Mouse (Mus musculus): ENCODE results near the gene Etv4. TPM values are rescaled to one million over a fixed set of nuclear protein-coding genes. Genes with fewer than 3 reads are reported as not detected.

Gene Etv4
- polyA plus RNA-seq, 1 experiment from 2014 or later: 9.5 TPM

- no peak overlapping the region for H3K4me3 ChIP-seq
- no peak overlapping the region for H3K27ac ChIP-seq (replicated peaks)
- no peak overlapping the region for H3K4me2 ChIP-seq
- peak overlapping the region; percentile 37 for H3K9ac ChIP-seq
- H3K27me3 ChIP-seq (replicated peaks): peaks cover 30% of the 10 kb centered on the region
- H3K36me3 ChIP-seq: no peaks in the 10 kb centered on the region
- 4% methylated on average over 7 of the region's 7 CpGs for WGBS
- H3K9me3 ChIP-seq: no peaks in the 10 kb centered on the region
- no peak for ATAC-seq (ENCODE audit: extremely low read depth, insufficient number of reproducible peaks, low FRiP score, low TSS enrichment)
- peaks cover 25% of the 10 kb centered on the region for H3K4me1 ChIP-seq
Observed at GRCm38 (mm10) chr11:101813259-101813658, 28.1 kb upstream of the Etv4 start.

- 45% methylated on average over 15 of the region's 15 CpGs for WGBS
Observed at GRCm38 (mm10) chr11:101809060-101809828, 24.1 kb upstream of the Etv4 start.

GRCm38 (mm10) chr11:101807266-101807665, 22.1 kb upstream of the Etv4 start:
- WGBS: 75% methylated on average over 10 of the region's 10 CpGs

More at GRCm38 (mm10) chr11:101809060-101809828, 24.1 kb upstream of the Etv4 start:
- Histone ChIP-seq H3K27ac (replicated peaks) (no peak overlapping the region), H3K4me1 (peaks cover 9% of the 10 kb centered on the region), H3K9ac (no peak overlapping the region), H3K27me3 (replicated peaks) (peaks cover 47% of the 10 kb centered on the region), H3K4me3 (no peak overlapping the region), H3K36me3 (no peaks in the 10 kb centered on the region), H3K4me2 (no peak overlapping the region), H3K9me3 (no peaks in the 10 kb centered on the region)
- no peak for ATAC-seq (ENCODE audit: extremely low read depth, insufficient number of reproducible peaks, low FRiP score, low TSS enrichment)

GRCm38 (mm10) chr11:101806741-101807140, 21.6 kb upstream of the Etv4 start:
- Histone ChIP-seq H3K27me3 (replicated peaks) (peaks cover 42% of the 10 kb centered on the region), H3K9ac (no peak overlapping the region), H3K36me3 (no peaks in the 10 kb centered on the region), H3K4me3 (no peak overlapping the region), H3K9me3 (no peaks in the 10 kb centered on the region), H3K4me1 (peaks cover 4% of the 10 kb centered on the region), H3K4me2 (peak overlapping the region; percentile 7; the same call in 1 of the 2 replicates), H3K27ac (replicated peaks) (no peak overlapping the region)
- 56% methylated on average over 12 of the region's 12 CpGs for WGBS
- no peak for ATAC-seq (ENCODE audit: extremely low read depth, insufficient number of reproducible peaks, low FRiP score, low TSS enrichment)

More at GRCm38 (mm10) chr11:101807266-101807665, 22.1 kb upstream of the Etv4 start:
- Histone ChIP-seq H3K4me2 (no peak overlapping the region), H3K27me3 (replicated peaks) (peaks cover 42% of the 10 kb centered on the region), H3K27ac (replicated peaks) (no peak overlapping the region), H3K4me3 (no peak overlapping the region), H3K4me1 (no peaks in the 10 kb centered on the region), H3K36me3 (no peaks in the 10 kb centered on the region), H3K9me3 (no peaks in the 10 kb centered on the region), H3K9ac (no peak overlapping the region)
- no peak for ATAC-seq (ENCODE audit: extremely low read depth, insufficient number of reproducible peaks, low FRiP score, low TSS enrichment)

GRCm38 (mm10) chr11:101805113-101805704, 20.0 kb upstream of the Etv4 start:
- no peak overlapping the region for H3K4me2 ChIP-seq
- 77% methylated on average over 8 of the region's 8 CpGs for WGBS
- H3K9me3 ChIP-seq: no peaks in the 10 kb centered on the region
- H3K36me3 ChIP-seq: no peaks in the 10 kb centered on the region
- H3K4me1 ChIP-seq: peaks cover 15% of the 10 kb centered on the region
- H3K27me3 ChIP-seq (replicated peaks): peaks cover 34% of the 10 kb centered on the region
- H3K4me3 ChIP-seq: no peak overlapping the region
- ATAC-seq (ENCODE audit: extremely low read depth, insufficient number of reproducible peaks, low FRiP score, low TSS enrichment): no peak
- H3K9ac ChIP-seq: no peak overlapping the region
- H3K27ac ChIP-seq (replicated peaks): no peak overlapping the region

- Histone ChIP-seq H3K36me3 (no peaks in the 10 kb centered on the region), H3K27ac (replicated peaks) (no peak overlapping the region), H3K4me3 (no peak overlapping the region), H3K9ac (0 out of 2 replicates have a peak overlapping the region, but pooled peaks have one; percentile 37), H3K4me2 (peak overlapping the region; percentile 35; the same call in 1 of the 2 replicates), H3K9me3 (no peaks in the 10 kb centered on the region), H3K27me3 (replicated peaks) (peaks cover 4% of the 10 kb centered on the region), H3K4me1 (peaks cover 15% of the 10 kb centered on the region)
- 7% methylated on average over 5 of the region's 5 CpGs for WGBS
- ATAC-seq (ENCODE audit: extremely low read depth, insufficient number of reproducible peaks, low FRiP score, low TSS enrichment): no peak
Observed at GRCm38 (mm10) chr11:101801386-101801785, 16.2 kb upstream of the Etv4 start.

- Histone ChIP-seq H3K27me3 (replicated peaks) (no peaks in the 10 kb centered on the region), H3K4me2 (no peak overlapping the region), H3K4me1 (peaks cover 15% of the 10 kb centered on the region), H3K27ac (replicated peaks) (no peak overlapping the region), H3K9me3 (no peaks in the 10 kb centered on the region), H3K9ac (no peak overlapping the region), H3K36me3 (no peaks in the 10 kb centered on the region), H3K4me3 (no peak overlapping the region)
- ATAC-seq (ENCODE audit: extremely low read depth, insufficient number of reproducible peaks, low FRiP score, low TSS enrichment): no peak
- WGBS: 39% methylated on average over 8 of the region's 8 CpGs
Observed at GRCm38 (mm10) chr11:101798083-101798482, 12.9 kb upstream of the Etv4 start.

- Histone ChIP-seq H3K4me3 (no peak overlapping the region), H3K4me2 (no peak overlapping the region), H3K36me3 (no peaks in the 10 kb centered on the region), H3K9me3 (no peaks in the 10 kb centered on the region), H3K9ac (no peak overlapping the region), H3K27me3 (replicated peaks) (no peaks in the 10 kb centered on the region), H3K4me1 (peaks cover 15% of the 10 kb centered on the region), H3K27ac (replicated peaks) (no peak overlapping the region)
- ATAC-seq (ENCODE audit: extremely low read depth, insufficient number of reproducible peaks, low FRiP score, low TSS enrichment): no peak
- WGBS: 80% methylated on average over 2 of the region's 2 CpGs
Observed at GRCm38 (mm10) chr11:101797355-101797754, 12.2 kb upstream of the Etv4 start.

- Histone ChIP-seq H3K27me3 (replicated peaks) (peaks cover 29% of the 10 kb centered on the region), H3K4me1 (peaks cover 24% of the 10 kb centered on the region), H3K27ac (replicated peaks) (peak overlapping the region; percentile 96), H3K9ac (peak overlapping the region; percentile 75), H3K9me3 (no peaks in the 10 kb centered on the region), H3K36me3 (no peaks in the 10 kb centered on the region), H3K4me2 (peak overlapping the region; percentile 64), H3K4me3 (peak overlapping the region; percentile 36)
- ATAC-seq (ENCODE audit: extremely low read depth, insufficient number of reproducible peaks, low FRiP score, low TSS enrichment): peak; percentile 64; the same call in 1 of the 2 replicates
- 24% methylated on average over 19 of the region's 19 CpGs for WGBS
Observed at GRCm38 (mm10) chr11:101790811-101791526, 5.8 kb upstream of the Etv4 start.

GRCm38 (mm10) chr11:101787432-101787831, 2.3 kb upstream of the Etv4 start:
- Histone ChIP-seq H3K9ac (no peak overlapping the region), H3K27me3 (replicated peaks) (peaks cover 59% of the 10 kb centered on the region), H3K27ac (replicated peaks) (no peak overlapping the region), H3K9me3 (no peaks in the 10 kb centered on the region), H3K4me2 (no peak overlapping the region), H3K4me3 (no peak overlapping the region), H3K36me3 (no peaks in the 10 kb centered on the region), H3K4me1 (peaks cover 40% of the 10 kb centered on the region)
- ATAC-seq (ENCODE audit: extremely low read depth, insufficient number of reproducible peaks, low FRiP score, low TSS enrichment): no peak
- WGBS: 70% methylated on average over 1 of the region's 1 CpGs

GRCm38 (mm10) chr11:101786651-101787050, 1.5 kb upstream of the Etv4 start:
- H3K4me2 ChIP-seq: no peak overlapping the region
- peaks cover 67% of the 10 kb centered on the region for H3K27me3 ChIP-seq (replicated peaks)
- H3K27ac ChIP-seq (replicated peaks): no peak overlapping the region
- H3K36me3 ChIP-seq: no peaks in the 10 kb centered on the region
- no peak overlapping the region for H3K4me3 ChIP-seq
- H3K9me3 ChIP-seq: no peaks in the 10 kb centered on the region
- H3K4me1 ChIP-seq: peaks cover 35% of the 10 kb centered on the region
- ATAC-seq (ENCODE audit: extremely low read depth, insufficient number of reproducible peaks, low FRiP score, low TSS enrichment): no peak
- no peak overlapping the region for H3K9ac ChIP-seq
- WGBS: 57% methylated on average over 7 of the region's 7 CpGs

All from heart, embryonic 13.5 days (tissue).